Mouse (Mus musculus) E14TG2a.4 (cell line): ENCODE results near the gene Dcaf4.

Source experiments
- CTCF ChIP-seq: conservative IDR thresholded peaks from 2 replicates; pipeline ENCODE4 v1.5.1; 2014; ENCODE audit warnings: low read length
- POU5F1 ChIP-seq: IDR thresholded peaks from 2 replicates; pipeline ENCODE4 v1.6.1; 2014; ENCODE audit warnings: low read length, borderline replicate concordance

DNA sequence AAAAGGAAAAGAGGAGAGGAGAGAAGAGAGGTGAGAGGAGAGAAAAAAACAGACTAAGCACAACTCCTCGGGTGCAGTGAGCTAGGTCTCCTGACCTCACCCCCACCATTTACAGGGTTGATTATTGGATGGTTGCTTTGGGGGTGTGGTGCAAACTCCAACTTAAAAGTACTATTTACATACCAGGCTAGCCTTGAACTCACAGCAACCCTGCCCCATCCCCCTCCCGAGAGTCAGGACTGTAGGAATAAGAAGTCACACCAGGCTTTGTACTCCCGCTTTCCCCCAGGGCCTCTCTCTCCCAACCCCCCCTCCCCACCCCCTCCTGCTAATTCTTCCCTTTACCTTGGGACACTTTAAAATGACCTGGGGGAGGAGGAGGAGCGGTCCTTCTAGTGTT, 23.9 kb upstream of the Dcaf4 start:
- no peak for TF ChIP-seq CTCF
- no peak for TF ChIP-seq POU5F1
